Mouse (Mus musculus) liver, embryonic 11.5 days (tissue): ENCODE data around the gene Npy4r. TPM values are rescaled to one million over a fixed set of nuclear protein-coding genes. Genes with fewer than 3 reads are reported as not detected.

Source experiments
- ATAC-seq: fragments of 200-750 bp; cut with Nextera tagmentation; replicated peaks from 2 replicates; pipeline ENCODE4 v1.8.0; 2017; ENCODE audit warnings: moderate number of reproducible peaks, mild to moderate bottlenecking, moderate TSS enrichment, moderate library complexity; ENCODE audit not compliant: low FRiP score
- DNase-seq: peaks from one replicate; pipeline ENCODE4 v3.0.0-alpha.2; 2017; ENCODE audit warnings: low spot score
- H3K27ac ChIP-seq: fragments of 300-500 bp; sonication (generic); 2 replicates; pipeline ENCODE4 v1.5.1; 2014; ENCODE audit warnings: mild to moderate bottlenecking, low read depth, low read length, control low read depth
- H3K27me3 ChIP-seq: fragments of 300-500 bp; sonication (generic); replicated peaks from 2 replicates; pipeline ENCODE4 v1.6.1; 2014; ENCODE audit warnings: low read length, mixed read lengths; ENCODE audit not compliant: control insufficient read depth, insufficient read depth
- H3K36me3 ChIP-seq: fragments of 300-500 bp; sonication (generic); 2 replicates; pipeline ENCODE4 v1.6.1; 2014; ENCODE audit warnings: mild to moderate bottlenecking, low read length, moderate library complexity, mixed read lengths; ENCODE audit not compliant: control insufficient read depth, insufficient read depth
- H3K4me1 ChIP-seq: fragments of 300-500 bp; sonication (generic); replicated peaks from 2 replicates; pipeline ENCODE4 v1.6.1; 2014; ENCODE audit warnings: low read length, mixed read lengths; ENCODE audit not compliant: control insufficient read depth, insufficient read depth
- H3K4me2 ChIP-seq: fragments of 300-500 bp; sonication (generic); 2 replicates; pipeline ENCODE4 v1.6.1; 2014; ENCODE audit warnings: mild to moderate bottlenecking, control low read depth, moderate library complexity
- H3K4me3 ChIP-seq: fragments of 300-500 bp; sonication (generic); 2 replicates; pipeline ENCODE4 v1.5.1; 2014; ENCODE audit warnings: low read depth, low read length, control low read depth
- H3K9ac ChIP-seq: fragments of 300-500 bp; sonication (generic); 2 replicates; pipeline ENCODE4 v1.6.1; 2014; ENCODE audit warnings: low read depth, low read length, control low read depth
- H3K9me3 ChIP-seq: fragments of 300-500 bp; sonication (generic); 2 replicates; pipeline ENCODE4 v1.6.1; 2016; ENCODE audit warnings: low read length, inconsistent platforms, mixed read lengths; ENCODE audit not compliant: control insufficient read depth
- WGBS: fragments of 180-500 bp; shearing (Covaris S2); extraction: QIAGEN DNeasy Blood & Tissue Kit; methylation state at CpG from one replicate; pipeline ENCODE4 v1.1.7; 2014; 5-methylcytosine and 5-hydroxymethylcytosine counted together
- polyA plus RNA-seq: library from polyadenylated mRNA; unstranded; fragments of >200 nt; fragmentation: Nextera tagmentation; extraction: Ambion mirVana; gene quantifications from 2 replicates; pipeline ENCODE4 v1.2.1, GENCODE M21; 2014

Gene Npy4r
- polyA plus RNA-seq, result 0.04 and 0.06 TPM in 2 replicates

DNA sequence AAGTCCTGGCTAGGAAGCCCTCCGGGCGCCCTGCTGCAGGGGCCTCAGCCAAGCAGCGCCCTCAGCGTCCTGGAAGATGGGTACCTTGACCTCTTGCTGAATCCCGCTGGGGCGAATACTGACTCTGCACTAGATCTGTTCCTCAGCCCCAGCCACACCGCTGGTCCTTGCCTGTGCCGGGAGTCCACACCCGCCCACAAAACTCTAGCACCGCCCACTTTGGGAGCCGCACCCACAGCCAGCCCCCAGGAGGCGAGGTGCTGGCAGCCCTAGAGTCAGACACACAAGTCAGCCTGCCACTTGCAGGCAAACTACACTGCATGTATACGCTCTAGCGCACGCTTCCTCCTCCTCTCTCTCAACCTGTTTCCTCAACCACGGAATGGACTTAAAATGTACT lies at the start of gene Npy4r:
Npy4r (minus strand) TSS at position 148 of the 400 bp plus-strand sequence.
- Histone ChIP-seq H3K4me3 (no peak within 1 kb of the TSS), H3K9ac (no peak within 1 kb of the TSS), H3K4me1 (no peaks in the 10 kb centered on the region), H3K36me3 (no peaks in the 10 kb centered on the region), H3K27me3 (no peaks in the 10 kb centered on the region; the same call in 1 of the 2 replicates), H3K27ac (no peak within 1 kb of the TSS), H3K4me2 (peak within 1 kb of the TSS; percentile 48), H3K9me3 (no peaks in the 10 kb centered on the region)
- WGBS, result 15% methylated on average over 16 of the region's 16 CpGs
- peak; percentile 63 for DNase-seq
- ATAC-seq, result peak; percentile 78

DNA sequence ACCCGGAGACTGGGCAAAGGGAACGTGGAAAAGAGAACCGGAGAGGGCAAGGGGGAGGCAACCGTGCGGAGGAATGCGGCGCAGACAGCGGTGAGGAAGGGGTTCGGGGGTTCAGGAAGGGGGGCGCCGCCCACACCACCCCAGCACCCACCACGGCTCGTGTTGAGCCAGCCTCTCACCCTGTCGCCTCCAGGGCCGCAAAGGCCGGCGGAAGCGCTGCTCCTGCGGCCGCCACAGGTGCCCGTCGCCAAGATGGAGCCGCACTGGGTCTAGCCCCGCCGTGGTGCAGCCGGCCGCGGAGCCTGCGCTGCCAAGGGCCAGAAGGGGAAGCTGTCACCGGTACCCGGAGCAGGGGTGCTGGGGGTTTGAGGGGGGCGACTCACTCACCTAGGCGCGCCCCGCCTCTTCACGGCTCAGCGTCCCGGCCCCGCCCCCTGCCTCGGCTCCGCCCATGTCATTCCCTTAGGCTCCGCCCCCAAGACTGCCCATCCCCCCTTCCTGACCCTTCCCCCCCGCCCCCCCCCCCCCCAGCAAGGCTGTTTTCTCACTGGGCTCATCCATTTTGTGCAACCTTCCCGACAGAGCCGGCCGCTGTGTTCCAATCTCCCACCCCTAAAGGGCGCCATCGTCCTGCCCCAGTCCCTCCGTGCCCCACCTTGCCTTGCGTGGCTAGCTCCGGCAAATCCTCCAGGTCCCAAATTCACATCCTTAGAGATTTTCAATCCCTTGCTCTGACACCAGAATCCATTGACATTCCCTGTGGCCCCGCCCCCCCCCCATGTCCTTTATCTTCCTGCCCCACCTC lies 49.1 kb upstream of the Npy4r start, which contains the start of gene Gprin2:
Gprin2 (minus strand) TSS at position 423 of the 805 bp plus-strand sequence.
- H3K36me3 ChIP-seq, result no peaks in the 10 kb centered on the region
- H3K9me3 ChIP-seq, result no peaks in the 10 kb centered on the region
- peak within 1 kb of the TSS; percentile 94 for H3K4me2 ChIP-seq
- H3K9ac ChIP-seq, result peak within 1 kb of the TSS; percentile 41
- peak within 1 kb of the TSS; percentile 64 for H3K4me3 ChIP-seq
- peaks cover 20% of the 10 kb centered on the region for H3K27me3 ChIP-seq
- 0 out of 2 replicates have a peak, but pooled peaks cover 3% of the 10 kb centered on the region for H3K4me1 ChIP-seq
- WGBS, result 5% methylated on average over 49 of the region's 52 CpGs
- peak; percentile 15; the same call in 1 of the 2 replicates for ATAC-seq
- peak; percentile 37 for DNase-seq
- no peak within 1 kb of the TSS for H3K27ac ChIP-seq

DNA sequence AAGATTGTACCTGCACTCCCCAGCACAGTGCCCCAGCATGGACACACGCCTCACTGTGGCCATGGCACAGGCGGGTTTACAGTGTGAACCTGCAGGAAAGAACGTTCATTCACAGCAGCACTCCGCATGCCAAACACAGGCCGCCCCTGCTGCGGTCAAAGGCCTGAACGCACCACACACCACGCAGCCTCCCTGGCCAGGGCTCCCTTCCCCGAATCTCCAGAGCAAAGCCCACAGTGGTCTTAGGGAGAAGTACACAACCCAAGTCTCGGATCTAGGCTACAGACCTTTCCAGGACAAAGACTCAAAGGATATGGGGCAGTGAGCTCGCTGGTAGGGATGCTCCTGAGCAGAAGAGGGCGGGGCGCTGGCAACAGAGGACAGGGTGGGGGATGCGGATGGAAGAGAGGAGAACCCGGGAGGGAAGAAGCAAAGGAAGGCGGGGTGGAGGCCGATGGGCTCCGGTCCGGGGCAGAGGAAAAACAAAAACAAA lies 48.5 kb upstream of the Npy4r start:
- peak overlapping the region; percentile 41; the same call in 1 of the 2 replicates for H3K9ac ChIP-seq
- peak overlapping the region; percentile 94 for H3K4me2 ChIP-seq
- H3K4me1 ChIP-seq, result 0 out of 2 replicates have a peak, but pooled peaks cover 3% of the 10 kb centered on the region
- peaks cover 20% of the 10 kb centered on the region for H3K27me3 ChIP-seq
- DNase-seq, result peak; percentile 42
- H3K27ac ChIP-seq, result no peak overlapping the region
- no peaks in the 10 kb centered on the region for H3K9me3 ChIP-seq
- H3K36me3 ChIP-seq, result no peaks in the 10 kb centered on the region
- 0 out of 2 replicates have a peak, but pooled peaks have one; percentile 42 for ATAC-seq
- H3K4me3 ChIP-seq, result peak overlapping the region; percentile 64
- WGBS, result 8% methylated on average over 19 of the region's 19 CpGs

DNA sequence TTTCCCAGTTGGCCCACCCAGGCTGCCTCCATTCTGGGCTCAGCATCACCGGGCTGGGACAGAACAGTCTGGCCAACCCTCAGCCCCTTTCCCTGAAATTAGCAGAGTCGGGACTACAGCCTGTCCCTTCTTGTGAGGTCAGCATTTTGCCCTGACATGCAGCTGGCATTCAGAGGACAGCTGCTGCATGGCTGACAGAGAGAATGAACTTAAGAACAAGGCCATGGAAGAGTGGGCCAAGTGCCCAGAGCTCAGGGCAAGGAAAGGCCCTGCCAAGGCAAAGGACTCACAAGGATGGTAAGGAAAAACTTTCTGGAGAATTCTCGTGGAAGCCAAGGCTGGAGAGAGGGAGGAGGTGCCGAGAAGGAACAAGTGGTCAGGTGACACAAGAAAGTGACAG lies 44.4 kb upstream of the Npy4r start:
- DNase-seq (no peak), ATAC-seq (no peak)
- Histone ChIP-seq H3K27ac (no peak overlapping the region), H3K36me3 (no peaks in the 10 kb centered on the region), H3K4me3 (no peak overlapping the region), H3K27me3 (peaks cover 14% of the 10 kb centered on the region), H3K9me3 (no peaks in the 10 kb centered on the region), H3K4me2 (no peak overlapping the region), H3K4me1 (0 out of 2 replicates have a peak, but pooled peaks cover 3% of the 10 kb centered on the region), H3K9ac (no peak overlapping the region)
- WGBS, result 49% methylated on average over 4 of the region's 4 CpGs

DNA sequence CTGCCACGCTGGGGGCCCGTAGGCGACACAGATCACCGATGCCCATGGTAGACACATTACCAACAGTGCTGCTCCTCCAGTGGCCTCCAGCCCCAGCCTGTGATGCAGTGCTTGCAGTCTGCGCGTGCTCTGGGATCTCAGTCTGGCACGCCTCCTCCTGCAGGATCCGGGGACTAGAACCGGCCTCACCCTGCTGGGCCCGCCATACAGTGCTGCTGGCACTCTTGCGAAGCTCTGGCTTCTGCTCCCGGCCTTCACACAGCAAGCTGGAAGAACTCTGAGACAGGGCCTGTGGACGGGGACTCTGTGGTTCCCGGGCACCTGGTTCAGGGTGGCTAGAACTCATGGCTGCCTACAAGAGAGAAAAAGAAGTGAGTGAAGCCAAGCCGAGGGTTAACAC lies 43.2 kb upstream of the Npy4r start:
- Histone ChIP-seq H3K36me3 (no peaks in the 10 kb centered on the region), H3K4me3 (no peak overlapping the region), H3K9me3 (no peaks in the 10 kb centered on the region), H3K4me2 (no peak overlapping the region), H3K9ac (no peak overlapping the region), H3K27me3 (peaks cover 4% of the 10 kb centered on the region), H3K4me1 (no peaks in the 10 kb centered on the region), H3K27ac (no peak overlapping the region)
- no peak for DNase-seq
- ATAC-seq, result no peak
- WGBS, result 83% methylated on average over 15 of the region's 15 CpGs

DNA sequence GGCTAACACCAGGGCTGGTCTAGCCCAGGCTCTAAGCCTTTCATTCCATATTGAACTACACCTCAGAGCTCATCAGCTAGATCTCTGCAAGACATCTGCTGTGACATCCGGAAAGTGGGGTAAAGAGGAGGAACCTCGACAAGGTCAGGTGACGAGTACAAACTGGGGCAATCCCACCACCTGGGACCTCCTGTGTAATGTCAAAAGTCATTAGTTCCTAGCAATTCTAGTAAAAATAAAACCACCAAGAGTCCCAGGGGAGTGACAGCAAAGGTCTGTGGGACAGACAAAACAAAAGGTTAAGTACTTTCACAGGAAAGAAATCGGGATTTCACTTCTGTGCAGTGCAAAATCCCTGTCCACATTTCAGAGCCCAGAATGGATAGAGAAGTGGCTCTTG lies 41.6 kb upstream of the Npy4r start:
- WGBS, result 72% methylated on average over 4 of the region's 4 CpGs
- H3K36me3 ChIP-seq, result no peaks in the 10 kb centered on the region

DNA sequence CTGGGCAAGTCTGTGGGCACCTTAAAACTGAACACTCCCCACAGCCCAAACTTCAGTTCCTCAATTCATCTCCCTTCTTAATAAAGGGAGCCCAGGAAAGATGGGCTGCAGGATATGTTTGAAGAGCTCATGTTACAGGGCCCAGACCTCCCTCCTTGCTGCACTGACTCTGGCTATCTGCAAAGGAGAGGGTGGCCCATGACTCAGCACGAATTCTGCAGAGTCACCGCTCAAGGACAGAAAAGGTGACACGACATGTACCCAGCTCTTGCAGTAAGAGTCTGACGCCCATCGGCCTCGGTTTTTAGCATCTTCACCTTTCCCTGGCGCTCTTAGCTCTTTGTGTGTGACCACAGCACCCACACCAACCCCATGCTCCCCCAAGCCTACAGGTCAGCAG lies 38.1 kb upstream of the Npy4r start:
- no peaks in the 10 kb centered on the region for H3K9me3 ChIP-seq
- no peak overlapping the region for H3K4me2 ChIP-seq
- no peak overlapping the region for H3K4me3 ChIP-seq
- WGBS, result 49% methylated on average over 7 of the region's 7 CpGs
- H3K27me3 ChIP-seq, result no peaks in the 10 kb centered on the region
- H3K9ac ChIP-seq, result no peak overlapping the region
- H3K27ac ChIP-seq, result no peak overlapping the region; the same call in 1 of the 2 replicates
- no peaks in the 10 kb centered on the region for H3K36me3 ChIP-seq
- H3K4me1 ChIP-seq, result no peaks in the 10 kb centered on the region
- DNase-seq (no peak), ATAC-seq (peak; percentile 75)

More for the DNA sequence above, 41.6 kb upstream of the Npy4r start:
- Histone ChIP-seq H3K9me3 (no peaks in the 10 kb centered on the region), H3K27me3 (no peaks in the 10 kb centered on the region), H3K4me2 (no peak overlapping the region), H3K9ac (no peak overlapping the region), H3K4me1 (no peaks in the 10 kb centered on the region), H3K27ac (no peak overlapping the region), H3K4me3 (no peak overlapping the region)
- DNase-seq, result no peak
- no peak for ATAC-seq

DNA sequence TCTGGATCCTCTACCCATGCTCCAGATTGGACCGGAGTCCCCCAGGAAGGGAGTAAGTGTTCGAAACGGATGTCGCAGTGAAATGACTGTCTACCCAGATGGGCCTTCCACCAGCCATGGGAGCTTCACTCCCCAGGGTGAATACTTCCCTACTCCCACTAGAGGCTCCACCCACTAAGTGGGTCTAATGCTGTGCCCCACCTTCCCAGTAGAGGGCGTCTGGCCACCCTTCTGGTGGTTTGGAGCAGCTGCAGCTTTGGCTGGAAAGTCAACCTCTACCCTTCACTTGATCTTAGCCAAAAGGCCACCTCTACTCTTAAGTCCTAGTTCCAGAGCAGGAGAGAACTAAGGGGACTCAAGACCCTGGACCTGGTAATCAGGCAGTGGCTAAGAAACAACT lies 36.3 kb upstream of the Npy4r start:
- H3K9ac ChIP-seq, result no peak overlapping the region
- no peak overlapping the region for H3K27ac ChIP-seq
- no peaks in the 10 kb centered on the region for H3K27me3 ChIP-seq
- no peaks in the 10 kb centered on the region for H3K9me3 ChIP-seq
- ATAC-seq (peak; percentile 52; the same call in 1 of the 2 replicates), DNase-seq (peak; percentile 45)
- H3K36me3 ChIP-seq, result no peaks in the 10 kb centered on the region
- no peaks in the 10 kb centered on the region for H3K4me1 ChIP-seq
- no peak overlapping the region for H3K4me3 ChIP-seq
- H3K4me2 ChIP-seq, result no peak overlapping the region
- WGBS, result 69% methylated on average over 5 of the region's 5 CpGs
